Mouse (Mus musculus): Measurements from ENCODE around the gene Fam186b. TPM values are rescaled to one million over a fixed set of nuclear protein-coding genes. Genes with fewer than 3 reads are reported as not detected.

Fam186b gene
- polyA plus RNA-seq, 1 experiment from 2014 or later = not detected

DNA sequence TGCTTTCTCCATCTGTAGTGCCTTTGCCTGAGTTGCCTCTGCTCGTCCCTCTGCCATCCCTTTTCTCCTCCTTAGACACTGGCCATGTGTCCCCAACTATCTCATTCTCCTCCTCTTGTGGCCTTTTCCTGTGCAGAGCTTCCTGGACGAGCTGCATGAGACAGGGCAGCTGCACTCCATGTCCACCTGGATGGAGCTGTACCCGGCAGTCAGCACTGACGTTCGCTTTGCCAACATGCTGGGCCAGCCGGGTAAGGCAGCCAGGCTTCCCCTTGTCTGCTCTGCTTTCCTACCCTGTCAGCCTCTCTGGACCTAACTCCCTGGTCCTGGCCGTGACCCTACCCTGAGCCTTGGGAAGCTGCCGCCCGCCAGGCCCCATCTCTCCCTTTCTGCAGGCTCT, 13.9 kb upstream of the Fam186b start:
- Histone ChIP-seq H3K9me3 (ENCODE audit: control insufficient read depth) (no peaks in the 10 kb centered on the region), H3K36me3 (ENCODE audit: control insufficient read depth, insufficient read depth) (peaks cover 53% of the 10 kb centered on the region), H3K4me1 (replicated peaks; ENCODE audit: control insufficient read depth, insufficient read depth, low read length) (no peaks in the 10 kb centered on the region), H3K4me2 (replicated peaks; ENCODE audit: low read depth) (no peak overlapping the region), H3K27me3 (replicated peaks; ENCODE audit: control insufficient read depth, insufficient read depth, low read length) (no peaks in the 10 kb centered on the region), H3K9ac (ENCODE audit: low read depth, low read length) (no peak overlapping the region), H3K27ac (ENCODE audit: low read depth, low read length) (no peak overlapping the region), H3K4me3 (ENCODE audit: low read depth, low read length) (no peak overlapping the region)
- ATAC-seq = no peak
- TF ChIP-seq CTCF (IDR thresholded peaks at IDR 0.05; ENCODE audit: low read depth) = no peak
- 91% methylated on average over 9 of the region's 9 CpGs for WGBS

GRCm38 (mm10) chr15:99307476-99307875, 11.8 kb upstream of the Fam186b start:
- Histone ChIP-seq H3K27me3 (replicated peaks; ENCODE audit: control insufficient read depth, insufficient read depth, low read length) (no peaks in the 10 kb centered on the region), H3K9me3 (ENCODE audit: control insufficient read depth) (no peaks in the 10 kb centered on the region), H3K9ac (ENCODE audit: low read depth, low read length) (no peak overlapping the region), H3K36me3 (ENCODE audit: control insufficient read depth, insufficient read depth) (peaks cover 57% of the 10 kb centered on the region), H3K27ac (ENCODE audit: low read depth, low read length) (no peak overlapping the region), H3K4me1 (replicated peaks; ENCODE audit: control insufficient read depth, insufficient read depth, low read length) (no peaks in the 10 kb centered on the region), H3K4me2 (replicated peaks; ENCODE audit: low read depth) (no peak overlapping the region), H3K4me3 (ENCODE audit: low read depth, low read length) (no peak overlapping the region)
- no peak for ATAC-seq
- TF ChIP-seq CTCF (IDR thresholded peaks at IDR 0.05; ENCODE audit: low read depth) = no peak
- 81% methylated on average over 9 of the region's 9 CpGs for WGBS

DNA sequence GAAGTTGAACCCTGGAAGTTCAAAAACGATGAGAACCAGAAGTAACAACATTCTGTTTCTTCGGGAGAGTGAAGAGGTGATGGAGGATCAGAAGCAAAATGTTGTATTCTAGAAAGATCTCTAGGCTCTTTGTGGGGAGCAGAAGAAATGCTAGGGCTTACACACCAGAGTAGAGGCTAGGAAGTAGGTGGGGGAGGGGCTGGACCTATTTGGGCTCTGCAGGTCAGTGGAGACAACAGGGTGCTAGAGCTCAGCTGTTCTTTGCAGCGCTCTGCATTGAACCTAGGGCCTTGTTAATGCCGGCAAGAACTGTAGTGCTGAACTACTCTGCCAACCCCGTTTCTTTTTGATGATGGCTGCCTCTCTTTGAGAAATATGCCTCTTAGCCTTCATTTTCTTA, 525 bp upstream of the Fam186b start:
- no peaks in the 10 kb centered on the region for H3K27me3 ChIP-seq (replicated peaks; ENCODE audit: control insufficient read depth, insufficient read depth, low read length)
- H3K36me3 ChIP-seq (ENCODE audit: control insufficient read depth, insufficient read depth) = no peaks in the 10 kb centered on the region
- 50% methylated on average over 5 of the region's 5 CpGs for WGBS
- ATAC-seq = no peak
- no peak for TF ChIP-seq CTCF (IDR thresholded peaks at IDR 0.05; ENCODE audit: low read depth)
- H3K9me3 ChIP-seq (ENCODE audit: control insufficient read depth) = no peaks in the 10 kb centered on the region
- no peak overlapping the region for H3K27ac ChIP-seq (ENCODE audit: low read depth, low read length)
- H3K4me1 ChIP-seq (replicated peaks; ENCODE audit: control insufficient read depth, insufficient read depth, low read length) = no peaks in the 10 kb centered on the region
- no peak overlapping the region for H3K4me3 ChIP-seq (ENCODE audit: low read depth, low read length)
- H3K9ac ChIP-seq (ENCODE audit: low read depth, low read length) = no peak overlapping the region
- H3K4me2 ChIP-seq (replicated peaks; ENCODE audit: low read depth) = 0 out of 2 replicates have a peak overlapping the region, but pooled peaks have one; percentile 85

DNA sequence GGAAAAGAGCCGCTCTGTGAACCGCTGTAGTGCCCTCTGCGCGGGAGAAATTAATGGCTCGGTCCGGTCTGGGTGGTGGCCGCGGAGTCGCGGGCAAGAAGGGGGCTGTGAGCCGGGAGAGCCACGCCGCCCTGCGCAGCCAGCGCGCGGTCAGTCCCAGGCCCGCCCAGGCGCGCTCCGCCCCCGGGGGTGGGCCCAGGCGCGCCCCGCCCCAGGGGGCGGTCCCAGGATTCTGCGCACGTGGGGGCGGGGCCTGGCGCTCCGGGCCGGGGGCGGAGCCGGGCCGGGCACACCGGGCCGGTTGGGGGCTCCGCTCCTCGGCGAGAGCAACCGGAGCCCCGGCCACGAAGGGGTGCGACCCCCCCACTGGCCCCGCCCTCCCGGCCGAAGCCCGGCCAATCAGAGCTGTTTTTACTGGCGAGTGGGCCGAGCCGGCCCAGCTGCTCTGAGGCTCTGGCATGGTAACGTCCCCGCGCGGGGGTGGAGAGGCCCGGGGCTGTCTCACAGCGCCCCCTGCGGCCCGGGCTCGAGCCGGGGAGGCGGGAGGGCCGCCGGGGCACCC, 794 bp downstream of the Fam186b start, which contains the start of gene Prpf40b:
Prpf40b (plus strand) TSS at position 275 of the 562 bp plus-strand sequence.
- Histone ChIP-seq H3K9ac (ENCODE audit: low read depth, low read length) (peak within 1 kb of the TSS; percentile 55), H3K36me3 (ENCODE audit: control insufficient read depth, insufficient read depth) (no peaks in the 10 kb centered on the region), H3K4me1 (replicated peaks; ENCODE audit: control insufficient read depth, insufficient read depth, low read length) (no peaks in the 10 kb centered on the region), H3K4me2 (replicated peaks; ENCODE audit: low read depth) (peak within 1 kb of the TSS; percentile 85), H3K4me3 (ENCODE audit: low read depth, low read length) (peak within 1 kb of the TSS; percentile 67), H3K27me3 (replicated peaks; ENCODE audit: control insufficient read depth, insufficient read depth, low read length) (no peaks in the 10 kb centered on the region), H3K9me3 (ENCODE audit: control insufficient read depth) (no peaks in the 10 kb centered on the region), H3K27ac (ENCODE audit: low read depth, low read length) (peak within 1 kb of the TSS; percentile 42)
- under 1% methylated on average over 55 of the region's 64 CpGs for WGBS
- peak; percentile 75 for TF ChIP-seq CTCF (IDR thresholded peaks at IDR 0.05; ENCODE audit: low read depth)
- peak; percentile 96 for ATAC-seq

- Histone ChIP-seq H3K9ac (ENCODE audit: low read depth, low read length) (peak overlapping the region; percentile 55), H3K9me3 (ENCODE audit: control insufficient read depth) (no peaks in the 10 kb centered on the region), H3K27ac (ENCODE audit: low read depth, low read length) (no peak overlapping the region), H3K4me1 (replicated peaks; ENCODE audit: control insufficient read depth, insufficient read depth, low read length) (no peaks in the 10 kb centered on the region), H3K36me3 (ENCODE audit: control insufficient read depth, insufficient read depth) (no peaks in the 10 kb centered on the region), H3K27me3 (replicated peaks; ENCODE audit: control insufficient read depth, insufficient read depth, low read length) (no peaks in the 10 kb centered on the region), H3K4me3 (ENCODE audit: low read depth, low read length) (peak overlapping the region; percentile 67), H3K4me2 (replicated peaks; ENCODE audit: low read depth) (peak overlapping the region; percentile 85)
- 11% methylated on average over 16 of the region's 16 CpGs for WGBS
- ATAC-seq = no peak
- no peak for TF ChIP-seq CTCF (IDR thresholded peaks at IDR 0.05; ENCODE audit: low read depth)
Observed at GRCm38 (mm10) chr15:99294287-99294686, 1.4 kb downstream of the Fam186b start.

DNA sequence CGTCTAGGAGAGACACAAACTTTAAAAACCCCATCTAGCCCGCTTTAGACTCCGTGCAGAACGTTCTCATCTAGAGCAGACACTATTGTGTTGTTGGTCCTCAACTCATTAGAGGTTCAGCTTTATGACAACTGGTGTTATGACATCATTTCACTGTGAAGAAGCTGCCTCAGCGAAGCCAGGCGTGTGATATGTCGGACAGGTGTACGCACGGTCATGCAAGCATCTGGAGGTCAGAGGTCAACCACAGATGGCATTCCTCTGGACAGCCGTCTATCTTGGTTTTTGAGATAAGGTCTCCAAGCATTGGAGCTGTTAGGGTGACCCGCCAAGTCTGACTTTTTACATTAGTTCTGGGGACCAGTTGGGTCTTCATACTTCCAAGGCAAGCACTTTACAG, 5.1 kb downstream of the Fam186b start:
- TF ChIP-seq CTCF (IDR thresholded peaks at IDR 0.05; ENCODE audit: low read depth) = no peak
- no peaks in the 10 kb centered on the region for H3K4me1 ChIP-seq (replicated peaks; ENCODE audit: control insufficient read depth, insufficient read depth, low read length)
- H3K27ac ChIP-seq (ENCODE audit: low read depth, low read length) = no peak overlapping the region
- WGBS = 70% methylated on average over 11 of the region's 11 CpGs
- H3K4me3 ChIP-seq (ENCODE audit: low read depth, low read length) = no peak overlapping the region
- H3K4me2 ChIP-seq (replicated peaks; ENCODE audit: low read depth) = no peak overlapping the region
- no peaks in the 10 kb centered on the region for H3K9me3 ChIP-seq (ENCODE audit: control insufficient read depth)
- H3K9ac ChIP-seq (ENCODE audit: low read depth, low read length) = no peak overlapping the region
- ATAC-seq = no peak
- H3K27me3 ChIP-seq (replicated peaks; ENCODE audit: control insufficient read depth, insufficient read depth, low read length) = no peaks in the 10 kb centered on the region
- no peaks in the 10 kb centered on the region for H3K36me3 ChIP-seq (ENCODE audit: control insufficient read depth, insufficient read depth)

GRCm38 (mm10) chr15:99285189-99285535, 10.5 kb downstream of the Fam186b start:
- ATAC-seq = peak; percentile 55
- H3K27me3 ChIP-seq (replicated peaks; ENCODE audit: control insufficient read depth, insufficient read depth, low read length) = no peaks in the 10 kb centered on the region
- 50% methylated on average over 8 of the region's 8 CpGs for WGBS
- no peaks in the 10 kb centered on the region for H3K4me1 ChIP-seq (replicated peaks; ENCODE audit: control insufficient read depth, insufficient read depth, low read length)
- H3K9ac ChIP-seq (ENCODE audit: low read depth, low read length) = no peak overlapping the region
- H3K4me3 ChIP-seq (ENCODE audit: low read depth, low read length) = no peak overlapping the region
- peak overlapping the region; percentile 28 for H3K4me2 ChIP-seq (replicated peaks; ENCODE audit: low read depth)
- H3K9me3 ChIP-seq (ENCODE audit: control insufficient read depth) = no peaks in the 10 kb centered on the region
- H3K27ac ChIP-seq (ENCODE audit: low read depth, low read length) = peak overlapping the region; percentile 60
- no peaks in the 10 kb centered on the region for H3K36me3 ChIP-seq (ENCODE audit: control insufficient read depth, insufficient read depth)
- TF ChIP-seq CTCF (IDR thresholded peaks at IDR 0.05; ENCODE audit: low read depth) = no peak

Measured in intestine, postnatal 0 days (tissue).